22 mouse cellular contexts compared by ENCODE assay signal in genomic region chr9:117412584-117412983, GRCm38 (mm10).
DNase-seq lines count a peak whose midpoint lies in the region; ATAC-seq and TF ChIP-seq lines count a peak whose summit lies in the region.
"Had no signal": no experiment of that assay in that cellular context is flagged by ENCODE, and none has a peak within 500 bp of the region (broad histone marks: within the 10 kb centered on the region; RNA-seq: fewer than 3 reads in every experiment).

No protein-coding gene starts in this region.

- no peak overlapping the region for H3K9ac ChIP-seq in embryonic facial prominence, embryonic 14.5 days (ENCODE audit: low read depth, low read length)
- H3K9ac ChIP-seq in midbrain, embryonic 16.5 days (ENCODE audit: low read depth, low read length): no peak overlapping the region
- H3K9ac ChIP-seq: embryonic facial prominence, embryonic 13.5 days; forebrain, embryonic 13.5 days; forebrain, embryonic 15.5 days; forebrain, postnatal 0 days had no signal

- H3K4me3 ChIP-seq in embryonic facial prominence, embryonic 14.5 days (ENCODE audit: low read depth, low read length): no peak overlapping the region
- H3K4me3 ChIP-seq in embryonic facial prominence, embryonic 10.5 days: no peak overlapping the region
- H3K4me3 ChIP-seq in midbrain, embryonic 10.5 days: no peak overlapping the region
- no peak overlapping the region for H3K4me3 ChIP-seq in midbrain, embryonic 16.5 days (ENCODE audit: low read depth, low read length)
- H3K4me3 ChIP-seq in myocyte: no peak overlapping the region
- H3K4me3 ChIP-seq: embryonic facial prominence, embryonic 13.5 days; forebrain, embryonic 13.5 days; forebrain, embryonic 15.5 days had no signal

- no peak overlapping the region for H3ac ChIP-seq in myocyte (ENCODE audit: control insufficient read depth, insufficient read length)

- no peaks in the 10 kb centered on the region for H3K4me1 ChIP-seq in embryonic facial prominence, embryonic 14.5 days (ENCODE audit: control insufficient read depth, insufficient read depth, low read length)
- peaks cover 6% of the 10 kb centered on the region; the same call in 1 of the 2 replicates for H3K4me1 ChIP-seq in embryonic facial prominence, embryonic 10.5 days
- H3K4me1 ChIP-seq in midbrain, embryonic 10.5 days: peaks cover 11% of the 10 kb centered on the region
- no peaks in the 10 kb centered on the region for H3K4me1 ChIP-seq in midbrain, embryonic 16.5 days (ENCODE audit: control insufficient read depth, insufficient read depth, low read length)
- H3K4me1 ChIP-seq: forebrain, embryonic 13.5 days; forebrain, embryonic 15.5 days had no signal

- peak; percentile 49 for DNase-seq in embryonic facial prominence, embryonic 14.5 days (ENCODE audit: low spot score)
- no peak for DNase-seq in embryonic facial prominence, embryonic 10.5 days (ENCODE audit: low spot score)
- DNase-seq in midbrain, embryonic 10.5 days (ENCODE audit: low spot score): no peak
- DNase-seq: adrenal gland, adult 8-10 months; adrenal gland, postnatal 14 days; adrenal gland, postnatal 36 days; B cell, adult 2 months; cerebellum, adult 11-12 months; cerebellum, adult 2 months; cerebellum, adult 9-10 months; cerebellum, postnatal 25 days; forebrain, postnatal 0 days had no signal

- H3K27ac ChIP-seq in embryonic facial prominence, embryonic 14.5 days (replicated peaks; ENCODE audit: low read depth, low read length): no peak overlapping the region
- H3K27ac ChIP-seq in embryonic facial prominence, embryonic 10.5 days (replicated peaks): no peak overlapping the region
- 0 out of 2 replicates have a peak overlapping the region, but pooled peaks have one; percentile 42 for H3K27ac ChIP-seq in midbrain, embryonic 10.5 days (replicated peaks)
- H3K27ac ChIP-seq in midbrain, embryonic 16.5 days (ENCODE audit: low read length): no peak overlapping the region
- H3K27ac ChIP-seq: embryonic facial prominence, embryonic 13.5 days; forebrain, embryonic 13.5 days; forebrain, embryonic 15.5 days had no signal

- H3K4me2 ChIP-seq in embryonic facial prominence, embryonic 14.5 days (ENCODE audit: low read depth, low read length): no peak overlapping the region
- H3K4me2 ChIP-seq in midbrain, embryonic 16.5 days (ENCODE audit: low read length): no peak overlapping the region
- H3K4me2 ChIP-seq in myocyte (ENCODE audit: low read depth): peak overlapping the region; percentile 14
- H3K4me2 ChIP-seq: embryonic facial prominence, embryonic 13.5 days; forebrain, embryonic 13.5 days; forebrain, embryonic 15.5 days had no signal

- no peak for TF ChIP-seq POLR2A in myocyte (IDR thresholded peaks at IDR 0.05; ENCODE audit: insufficient read length, low read depth)

- H3K79me2 ChIP-seq in myocyte (ENCODE audit: control insufficient read depth, insufficient read depth): no peaks in the 10 kb centered on the region

- no peaks in the 10 kb centered on the region for H3K9me3 ChIP-seq in embryonic facial prominence, embryonic 14.5 days (ENCODE audit: control insufficient read depth, low read length)
- H3K9me3 ChIP-seq in embryonic facial prominence, embryonic 10.5 days: no peaks in the 10 kb centered on the region
- H3K9me3 ChIP-seq in midbrain, embryonic 10.5 days (replicated peaks): no peaks in the 10 kb centered on the region
- H3K9me3 ChIP-seq in midbrain, embryonic 16.5 days (replicated peaks; ENCODE audit: control insufficient read depth, low read length, poor library complexity, severe bottlenecking): no peaks in the 10 kb centered on the region
- H3K9me3 ChIP-seq: embryonic facial prominence, embryonic 13.5 days; forebrain, embryonic 13.5 days; forebrain, embryonic 15.5 days had no signal

- ATAC-seq in embryonic facial prominence, embryonic 14.5 days (ENCODE audit: low read depth): 0 out of 2 replicates have a peak, but pooled peaks have one; percentile 41
- no peak for ATAC-seq in midbrain, embryonic 16.5 days
- ATAC-seq: activated CD4-positive, CD25-positive, alpha-beta regulatory T cell, adult 4 months; CD4-positive, CD25-positive, alpha-beta regulatory T cell, adult 4 months; forebrain, embryonic 13.5 days; forebrain, embryonic 15.5 days; forebrain, postnatal 0 days; Patski had no signal

- H3K36me3 ChIP-seq in embryonic facial prominence, embryonic 14.5 days (ENCODE audit: control insufficient read depth, insufficient read depth, low read length): no peaks in the 10 kb centered on the region
- H3K36me3 ChIP-seq in embryonic facial prominence, embryonic 10.5 days (replicated peaks): no peaks in the 10 kb centered on the region
- no peaks in the 10 kb centered on the region for H3K36me3 ChIP-seq in midbrain, embryonic 10.5 days
- no peaks in the 10 kb centered on the region for H3K36me3 ChIP-seq in midbrain, embryonic 16.5 days (ENCODE audit: control insufficient read depth, insufficient read depth, low read length)
- H3K36me3 ChIP-seq in myocyte (ENCODE audit: control insufficient read depth, insufficient read depth): no peaks in the 10 kb centered on the region
- H3K36me3 ChIP-seq: embryonic facial prominence, embryonic 13.5 days; forebrain, embryonic 15.5 days; G1E had no signal

- no peaks in the 10 kb centered on the region for H3K27me3 ChIP-seq in embryonic facial prominence, embryonic 14.5 days (replicated peaks; ENCODE audit: control insufficient read depth, insufficient read depth, low read length)
- no peaks in the 10 kb centered on the region for H3K27me3 ChIP-seq in embryonic facial prominence, embryonic 10.5 days (replicated peaks; ENCODE audit: low read depth, poor library complexity, severe bottlenecking)
- H3K27me3 ChIP-seq in midbrain, embryonic 10.5 days (ENCODE audit: low read depth, poor library complexity, severe bottlenecking): no peaks in the 10 kb centered on the region
- H3K27me3 ChIP-seq in midbrain, embryonic 16.5 days (ENCODE audit: control insufficient read depth, insufficient read depth, low read depth, low read length): no peaks in the 10 kb centered on the region
- H3K27me3 ChIP-seq in myocyte (ENCODE audit: control insufficient read depth, insufficient read depth, insufficient read length): no peaks in the 10 kb centered on the region
- H3K27me3 ChIP-seq: CH12.LX; embryonic facial prominence, embryonic 13.5 days; forebrain, embryonic 13.5 days; forebrain, embryonic 15.5 days; Patski had no signal

- 42% methylated on average over 2 of the region's 2 CpGs for whole genome bisulfite sequencing in embryonic facial prominence, embryonic 14.5 days
- 43% methylated on average over 2 of the region's 2 CpGs for WGBS in embryonic facial prominence, embryonic 10.5 days
- WGBS in midbrain, embryonic 10.5 days: 23% methylated on average over 2 of the region's 2 CpGs
- WGBS in midbrain, embryonic 16.5 days: 10% methylated on average over 2 of the region's 2 CpGs

TF ChIP-seq in myocyte, 11 proteins besides CTCF, POLR2A, EP300 and RAD21:
- TF ChIP-seq MAX (IDR thresholded peaks at IDR 0.05; ENCODE audit: low read depth) (no peak), MYOD1 (IDR thresholded peaks at IDR 0.05; ENCODE audit: control insufficient read depth in 1 of 3, insufficient read length in 2 of 3, low read depth in 2 of 3) (peak in 2 of 3 experiments; percentile 30 to 61)
